Mouse (Mus musculus) neutrophil, adult 5-6 weeks (primary cell): ENCODE results near the gene Fam20a. TPM values are rescaled to one million over a fixed set of nuclear protein-coding genes. Genes with fewer than 3 reads are reported as not detected.
"Not testable (repeated sequence)": the region's sequence is repeated elsewhere in the genome, so short reads cannot be mapped to it uniquely, and the experiment has no call there.

ENCODE experiments used
- ATAC-seq: fragments of 151-379, 151-347 bp; 2 replicates; pipeline ENCODE4 v1.8.0; 2017; ENCODE audit warnings: mild to moderate bottlenecking, moderate TSS enrichment; ENCODE audit not compliant: insufficient number of reproducible peaks, poor library complexity, low FRiP score, severe bottlenecking; ENCODE audit errors: extremely low read depth
- total RNA-seq: library from RNA; stranded (forward); fragments of 200-1000 nt; gene quantifications from 2 replicates; pipeline ENCODE4 v1.2.3, GENCODE M21; 2017

The Fam20a gene
- total RNA-seq, 1 experiment from 2014 or later = not detected

DNA sequence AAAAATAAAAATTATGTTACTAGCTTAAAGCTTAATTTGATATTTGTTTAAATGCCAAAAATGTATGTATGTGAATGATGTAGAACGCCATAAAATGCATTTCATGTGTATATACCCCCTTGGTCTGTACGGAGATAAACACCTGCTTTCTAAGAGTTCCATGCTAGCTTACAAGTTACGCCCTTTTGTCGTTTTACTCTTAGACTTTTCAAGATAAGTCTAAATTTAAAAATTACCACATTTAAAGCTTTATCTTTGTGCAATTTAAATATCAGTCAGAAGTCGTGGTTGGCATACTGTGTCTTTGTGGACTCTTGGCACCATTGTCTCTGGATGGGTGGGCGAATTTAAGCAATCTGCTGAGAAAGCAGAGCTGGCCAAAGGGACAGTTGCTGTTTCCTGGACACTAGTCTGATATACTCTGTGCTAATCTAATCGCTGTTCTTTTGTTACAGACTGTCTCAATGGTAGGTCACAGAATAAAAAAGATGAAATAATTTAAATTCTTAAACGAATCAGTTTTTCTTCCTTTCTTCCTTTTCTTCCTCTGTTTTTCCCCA lies 52.9 kb downstream of the Fam20a start:
- no peak for ATAC-seq

DNA sequence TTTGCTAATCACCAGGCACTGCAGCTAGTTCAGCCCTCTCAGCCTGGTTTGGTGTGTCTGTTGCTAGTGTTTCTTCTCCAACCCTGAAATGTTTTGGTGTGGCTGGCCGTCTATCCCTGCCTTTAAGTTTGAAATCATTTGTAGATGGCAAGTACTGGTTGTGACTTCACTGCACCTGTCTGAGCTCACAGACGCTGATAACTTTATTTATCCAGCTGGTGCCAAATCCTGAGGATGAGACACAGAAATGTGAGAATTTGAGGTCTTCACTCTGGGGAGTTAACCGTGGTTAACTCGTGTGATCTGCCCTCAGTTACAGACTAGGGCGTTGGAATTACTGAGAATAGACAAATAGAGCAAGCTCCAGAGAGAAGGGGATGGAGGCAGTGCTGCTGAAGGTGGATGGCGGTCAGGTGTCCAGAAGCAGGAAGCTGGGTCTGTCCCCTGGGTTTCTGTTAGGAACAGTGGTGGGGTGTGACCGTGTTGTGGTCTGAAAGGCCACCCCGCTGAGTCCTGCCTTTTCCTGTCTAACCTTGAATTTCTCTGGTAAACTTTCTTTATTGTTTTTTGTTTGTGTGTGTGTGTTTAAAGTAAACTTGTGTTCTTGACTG lies 53.9 kb downstream of the Fam20a start:
- ATAC-seq = no peak

DNA sequence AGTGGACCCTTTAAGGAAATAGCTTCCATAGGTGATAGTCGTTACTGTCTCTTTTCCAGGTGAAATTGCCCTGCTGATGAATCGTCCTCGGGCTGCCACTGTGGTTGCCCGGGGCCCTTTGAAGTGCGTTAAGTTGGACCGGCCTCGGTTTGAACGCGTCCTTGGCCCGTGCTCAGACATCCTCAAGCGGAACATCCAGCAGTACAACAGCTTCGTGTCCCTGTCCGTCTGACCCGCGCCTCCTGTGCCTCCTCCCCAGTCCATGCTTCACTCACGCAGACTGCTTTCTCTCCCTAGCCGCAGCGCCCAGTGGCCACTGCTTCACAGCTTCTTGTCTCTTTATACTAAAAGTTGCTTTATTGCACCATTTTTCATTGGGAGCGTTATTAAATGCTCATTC lies 54.7 kb downstream of the Fam20a start:
- no peak for ATAC-seq

DNA sequence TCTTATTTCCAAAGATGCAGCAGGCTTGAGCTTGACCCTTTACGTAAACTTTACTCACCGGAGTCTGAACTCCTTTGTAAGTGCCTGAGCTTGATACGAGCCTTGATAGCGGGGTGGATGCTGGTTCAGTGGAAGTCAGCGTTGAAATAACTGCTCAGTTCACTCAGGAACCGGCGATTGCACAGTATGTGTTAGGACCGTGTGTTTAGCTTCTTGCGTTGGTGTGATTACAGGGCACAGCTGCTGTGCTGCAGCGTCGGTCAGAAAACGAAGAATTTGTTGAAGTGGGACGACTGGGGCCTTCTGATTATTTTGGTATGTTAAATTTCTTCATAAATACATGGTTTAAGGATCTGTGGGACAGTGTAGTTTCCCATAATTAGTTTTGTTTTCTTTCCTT lies 55.7 kb downstream of the Fam20a start:
- no peak for ATAC-seq

DNA sequence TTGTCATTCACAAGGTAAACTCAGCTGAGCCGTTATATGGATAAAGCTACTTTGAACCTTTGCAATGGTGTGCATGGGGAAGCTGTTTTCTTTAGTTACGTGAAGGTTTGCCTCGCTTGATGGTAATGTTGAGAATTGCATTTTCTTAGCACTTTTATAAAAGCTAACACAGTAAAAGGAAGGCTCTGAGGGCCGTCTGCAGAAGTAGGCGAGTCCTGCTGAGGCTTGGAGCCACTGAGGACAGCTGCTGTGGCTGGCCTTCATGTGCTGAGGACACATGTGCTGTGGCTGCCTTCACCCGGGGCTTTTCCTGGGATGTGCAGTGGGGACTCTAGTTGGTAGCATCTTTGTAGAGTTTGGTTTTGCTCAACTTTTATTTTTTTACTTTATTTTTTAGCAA lies 56.7 kb downstream of the Fam20a start:
- ATAC-seq = no peak

DNA sequence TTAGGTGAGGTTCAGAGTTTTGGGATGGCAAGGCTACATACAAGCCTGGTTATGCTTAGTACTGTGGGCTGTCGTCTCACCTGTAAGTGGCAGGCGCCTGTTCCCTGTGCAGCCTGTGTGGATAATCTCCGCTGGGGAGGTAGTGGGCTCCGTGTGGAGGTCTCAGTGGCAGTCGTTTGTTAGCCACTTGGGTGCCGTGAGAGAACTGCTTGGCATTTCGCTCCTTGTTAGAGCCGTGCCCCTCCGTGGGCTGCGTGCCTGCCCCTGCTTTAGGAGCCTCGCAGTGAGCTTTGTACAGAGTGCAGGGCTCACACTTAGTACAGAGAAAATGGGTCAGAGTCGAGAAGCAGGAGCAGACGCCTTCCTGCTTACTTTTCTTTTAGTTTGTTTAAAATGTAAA lies 57.8 kb downstream of the Fam20a start:
- ATAC-seq = no peak

DNA sequence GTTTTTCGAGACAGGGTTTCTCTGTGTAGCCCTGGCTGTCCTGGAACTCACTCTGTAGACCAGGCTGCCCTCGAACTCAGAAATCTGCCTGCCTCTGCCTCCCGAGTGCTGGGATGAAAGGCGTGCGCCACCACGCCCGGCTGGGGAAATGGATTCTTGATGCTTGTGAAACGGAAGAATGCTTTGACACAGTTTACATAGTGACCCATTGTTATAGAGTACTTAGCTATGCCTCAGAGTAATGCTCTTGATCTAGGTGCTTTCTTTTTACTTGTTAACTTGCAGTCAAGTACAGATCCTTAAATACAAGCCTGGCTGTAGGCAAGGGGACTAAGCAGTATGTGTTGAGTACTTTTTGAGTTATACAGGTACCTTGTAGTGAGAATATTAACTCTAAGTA lies 61.6 kb downstream of the Fam20a start:
- ATAC-seq = not testable (repeated sequence)

DNA sequence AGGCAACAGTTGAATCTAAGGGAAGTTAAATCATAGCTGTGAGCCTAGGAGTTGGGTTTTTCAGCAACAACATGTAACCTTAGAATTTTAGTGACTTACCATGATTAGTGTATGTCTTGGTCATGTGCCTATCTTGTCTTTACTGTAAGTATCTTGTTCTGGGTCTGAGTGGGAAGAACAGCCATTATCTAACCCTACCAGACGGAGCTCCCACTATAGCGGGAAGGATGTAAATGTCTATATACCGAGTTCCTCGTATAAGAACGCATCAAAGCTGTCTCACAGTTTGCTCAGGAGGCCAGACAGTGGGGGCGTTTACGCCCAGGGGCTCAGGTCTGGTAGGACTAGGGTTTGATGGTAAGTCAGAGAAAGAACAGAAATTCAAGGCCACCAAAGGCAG lies 65.8 kb downstream of the Fam20a start:
- no peak for ATAC-seq

DNA sequence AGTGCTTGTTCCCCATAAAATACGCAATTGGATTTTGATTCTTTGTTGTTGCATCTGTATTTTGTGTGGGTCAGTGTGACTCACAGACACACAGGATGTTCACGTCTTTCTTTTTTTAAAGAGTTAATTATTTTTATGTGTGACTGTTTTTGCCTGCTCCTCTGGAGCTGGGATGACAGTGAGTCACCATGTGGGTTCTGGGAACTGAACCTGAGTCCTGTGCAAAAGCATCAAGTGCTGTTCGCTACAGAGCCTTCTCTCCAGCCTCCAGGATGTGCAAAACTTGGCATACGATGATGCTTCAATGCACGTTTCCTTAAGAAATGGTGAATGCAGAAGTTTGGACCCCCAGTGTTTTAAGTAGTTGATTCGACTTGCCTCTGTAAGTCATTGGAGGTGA lies 67.5 kb downstream of the Fam20a start:
- ATAC-seq = no peak

DNA sequence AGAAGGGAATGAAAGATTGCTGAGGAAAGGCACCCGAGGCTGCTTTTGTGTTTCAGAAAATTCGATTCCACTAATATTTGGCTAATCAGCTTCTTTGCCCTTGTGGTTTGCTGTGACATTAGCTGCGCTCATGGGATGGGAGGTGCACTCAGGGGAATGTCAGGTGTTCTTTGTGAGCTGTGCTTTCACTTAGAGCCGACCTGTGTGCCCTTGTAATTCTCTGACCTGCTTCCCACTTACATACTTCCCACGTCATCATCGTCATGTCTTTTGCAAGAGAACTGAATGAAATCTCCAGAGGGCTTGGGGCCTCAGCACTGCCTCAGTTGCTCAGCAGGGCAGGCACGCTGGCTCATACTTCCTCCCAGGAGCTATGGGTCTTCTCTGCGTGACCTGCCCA lies 68.9 kb downstream of the Fam20a start:
- no peak for ATAC-seq

DNA sequence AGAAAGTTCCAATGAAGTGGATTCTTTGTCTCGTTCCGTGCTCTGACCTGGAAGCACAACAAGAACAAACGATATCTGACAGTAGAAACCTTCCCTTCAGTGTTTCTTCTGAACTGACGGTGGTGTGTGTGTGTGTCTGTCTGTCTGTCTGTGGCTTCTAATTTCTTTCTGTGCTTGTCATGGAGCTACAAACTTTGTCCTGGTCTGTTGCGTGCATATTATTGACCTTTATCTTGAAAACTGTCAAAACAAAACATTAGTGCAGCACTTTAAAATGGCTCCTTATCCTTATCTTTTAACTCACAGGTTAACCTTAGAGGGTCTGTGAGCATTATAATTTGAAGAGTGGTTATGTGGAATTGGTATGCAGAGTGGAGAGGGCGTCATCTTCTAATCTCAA lies 69.6 kb downstream of the Fam20a start:
- ATAC-seq = no peak

DNA sequence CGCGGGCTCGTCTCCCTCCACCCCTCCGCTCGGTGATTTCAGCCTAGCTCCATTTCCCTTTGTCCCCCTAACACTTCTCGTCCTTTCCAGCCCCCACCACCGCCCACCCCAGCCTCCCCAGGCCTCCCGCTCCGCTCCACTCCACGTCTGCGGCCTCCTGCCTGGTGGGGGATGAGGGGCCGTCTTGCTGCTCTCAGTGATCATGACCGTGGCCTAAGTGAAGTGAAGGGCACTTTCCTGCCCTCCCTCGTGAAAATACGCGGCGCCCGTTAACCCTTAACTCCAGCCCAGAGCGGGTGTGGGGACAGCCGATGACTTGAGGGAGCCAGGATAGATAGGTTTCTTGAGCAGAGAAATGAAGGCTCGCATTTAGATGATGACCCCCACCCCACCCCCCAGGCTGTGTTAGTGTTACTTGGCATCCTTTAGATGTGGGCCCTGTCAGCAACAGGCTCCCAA lies 70.5 kb downstream of the Fam20a start:
- ATAC-seq = no peak

DNA sequence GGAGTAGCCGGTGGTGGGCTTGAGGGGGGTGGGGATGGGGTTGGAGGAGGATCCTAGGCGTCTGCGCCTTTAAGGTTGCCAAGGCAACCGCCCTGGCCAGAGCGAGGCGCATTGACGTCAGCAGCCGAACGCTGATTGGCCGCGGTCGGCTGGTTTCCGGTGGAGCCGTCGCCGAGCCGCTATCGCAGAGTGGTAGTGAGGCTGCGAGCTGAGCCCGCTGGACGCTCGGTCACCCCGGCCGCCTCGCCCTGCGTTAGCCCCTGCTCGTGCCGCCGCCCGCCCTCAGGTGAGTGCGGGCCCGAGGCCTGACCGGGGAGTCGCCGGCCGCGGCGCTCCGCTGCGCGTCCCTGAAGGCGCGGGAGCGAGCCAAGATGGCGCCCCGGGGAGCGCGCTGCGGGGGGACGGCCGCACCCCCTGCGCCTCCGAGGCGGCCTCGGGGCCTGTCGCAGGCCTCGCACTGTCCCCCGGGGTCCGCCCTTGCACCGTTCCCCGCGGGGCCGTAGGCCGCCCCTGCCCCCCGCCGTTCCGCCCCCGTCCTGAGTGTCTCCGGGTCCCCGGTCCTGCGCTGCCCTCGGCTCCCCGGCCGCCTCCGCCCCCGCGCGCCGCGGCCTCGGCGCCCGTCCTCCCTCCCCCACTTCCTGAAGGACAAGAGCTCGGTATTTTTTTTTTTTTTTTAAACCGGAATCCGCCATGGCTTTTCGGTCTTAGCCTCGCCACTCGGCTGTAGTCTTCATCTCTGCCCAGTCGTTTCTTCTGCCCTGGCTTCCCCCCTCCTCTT lies 71.1 kb downstream of the Fam20a start:
- peak; percentile 88 for ATAC-seq

DNA sequence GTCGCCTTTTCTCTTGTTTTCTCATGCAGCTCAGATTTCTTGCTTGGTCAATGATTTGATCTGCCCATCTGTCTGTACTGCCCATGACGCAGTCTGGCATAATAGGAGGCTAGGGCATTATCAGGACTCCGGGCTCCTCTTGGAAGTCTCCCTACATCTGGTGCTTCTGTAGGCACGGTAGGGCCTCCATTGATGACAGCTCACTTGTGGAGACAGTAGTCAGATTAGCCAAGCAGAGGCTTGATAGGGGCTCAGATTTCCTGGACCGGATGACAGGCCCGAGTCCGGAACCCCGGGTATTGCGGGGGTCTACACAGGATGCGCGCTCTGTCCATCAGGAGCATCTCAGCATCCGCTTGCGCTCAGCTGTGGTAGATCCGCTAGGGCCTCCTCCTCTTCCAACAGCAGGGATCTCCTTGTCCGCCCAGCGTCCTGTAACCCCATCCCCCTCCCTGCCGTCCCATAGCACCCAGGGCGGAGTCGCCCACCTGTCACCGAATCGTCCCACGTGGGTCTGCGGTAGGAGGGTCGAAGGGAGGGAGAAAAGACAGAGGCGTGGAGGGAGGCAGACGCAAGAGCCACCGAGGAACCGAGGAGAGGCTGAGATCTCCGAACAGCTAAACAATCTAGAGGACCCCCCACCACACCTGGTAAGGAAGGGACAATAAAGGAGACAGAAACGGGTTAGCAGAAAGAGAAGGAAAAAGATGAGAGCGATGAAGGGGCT lies 71.9 kb downstream of the Fam20a start:
- peak; percentile 63 for ATAC-seq

DNA sequence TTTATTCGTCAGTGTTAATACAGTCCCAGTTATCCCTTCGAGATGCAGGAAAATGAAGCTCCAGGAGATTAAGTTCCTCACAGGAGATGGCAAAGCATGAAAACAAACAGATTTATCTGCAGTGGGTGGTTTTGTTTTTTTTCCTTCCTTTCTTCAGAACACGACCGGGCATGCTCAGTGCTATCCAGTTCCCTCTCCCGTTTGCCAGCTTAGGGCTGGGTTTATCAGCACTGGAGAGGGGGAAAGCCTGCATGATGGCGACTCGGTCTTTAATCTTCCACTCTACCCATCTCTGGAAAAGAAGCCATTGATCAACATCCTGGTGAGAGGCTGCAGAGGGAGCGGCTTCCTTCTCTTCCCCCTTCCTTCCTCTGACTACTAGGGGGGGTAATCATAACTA lies 72.9 kb downstream of the Fam20a start, which contains the start of gene Prkar1a:
Prkar1a (plus strand) TSS at position 200 of the 400 bp plus-strand sequence.
- no peak for ATAC-seq

DNA sequence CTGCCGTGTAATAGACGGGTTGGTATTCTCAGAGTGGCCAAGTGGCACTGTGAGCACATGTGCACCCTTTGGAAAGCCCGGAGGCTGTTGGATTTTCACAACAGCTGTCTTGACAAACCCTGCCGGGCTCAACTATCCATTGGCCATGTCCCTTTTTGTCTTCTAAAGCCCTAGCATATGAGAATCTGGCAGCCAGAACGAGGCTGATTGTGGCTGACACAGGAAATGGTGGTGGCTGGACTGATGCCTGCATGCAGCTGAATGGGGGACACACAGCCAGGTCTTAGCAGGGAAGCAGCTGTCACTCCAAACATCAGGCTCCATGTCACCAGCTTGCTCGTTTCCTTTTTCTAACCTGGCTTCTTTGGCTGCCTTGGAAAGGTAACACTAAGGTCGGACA lies 73.6 kb downstream of the Fam20a start:
- no peak for ATAC-seq

DNA sequence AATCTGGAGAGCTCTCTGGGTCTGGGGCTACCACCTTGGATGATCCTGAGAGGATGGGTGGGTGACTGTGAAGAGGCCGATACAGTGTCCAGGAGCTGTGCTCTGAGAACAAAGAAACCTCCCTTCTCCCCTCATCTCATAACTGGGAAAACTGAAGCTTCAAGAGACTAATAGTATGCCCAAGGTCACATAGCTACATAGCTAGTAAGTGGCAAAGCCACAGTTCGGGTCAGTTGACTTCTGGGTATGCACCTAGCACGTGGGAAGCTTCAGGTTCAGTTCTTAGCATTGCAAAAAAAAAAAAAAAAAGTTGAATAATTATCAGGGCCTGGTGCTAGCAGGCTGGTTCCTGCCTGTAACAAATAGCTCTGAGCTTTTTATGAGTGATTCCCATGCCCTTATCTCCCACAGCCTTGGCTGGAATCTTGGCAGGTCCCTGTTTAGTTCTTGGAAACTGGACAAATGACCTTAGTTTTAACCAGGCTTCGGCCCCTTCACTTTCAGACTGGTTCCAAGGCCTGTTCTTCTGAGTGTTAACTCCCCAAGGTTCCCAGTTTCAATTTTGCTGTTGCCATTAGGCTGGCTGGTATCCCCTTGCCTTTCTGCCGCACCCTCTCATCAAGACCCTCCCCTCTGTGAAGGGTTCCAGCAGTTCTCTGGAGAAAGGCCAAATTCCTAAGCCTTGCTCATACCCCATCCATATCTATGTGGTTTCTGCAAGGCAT lies 80.4 kb downstream of the Fam20a start:
- no peak for ATAC-seq

DNA sequence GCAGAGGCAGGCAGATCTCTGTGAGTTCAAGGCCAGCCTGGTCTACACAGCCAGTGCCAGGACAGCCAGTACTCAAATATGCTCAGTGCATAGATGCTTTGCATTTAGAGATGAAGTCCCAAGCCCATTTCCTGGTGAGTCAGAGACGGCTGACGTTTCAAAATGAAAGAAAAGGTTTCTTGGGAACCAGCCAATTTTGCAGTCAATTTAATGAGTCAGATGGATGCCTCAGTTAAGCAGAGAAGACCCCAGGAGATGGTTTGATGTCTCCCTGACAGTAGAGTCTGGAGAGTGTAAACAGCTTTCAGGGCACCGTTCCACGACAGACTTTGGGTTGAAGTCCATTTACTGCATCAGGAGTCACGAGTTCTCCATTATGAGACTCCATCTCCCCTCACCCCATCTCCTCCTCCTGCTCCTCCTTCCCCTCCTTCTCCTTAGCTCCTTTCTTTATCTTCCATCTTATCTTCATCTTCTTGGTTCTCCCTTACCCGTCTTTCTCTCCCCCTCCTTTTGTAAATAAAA lies 86.1 kb downstream of the Fam20a start:
- no peak for ATAC-seq

DNA sequence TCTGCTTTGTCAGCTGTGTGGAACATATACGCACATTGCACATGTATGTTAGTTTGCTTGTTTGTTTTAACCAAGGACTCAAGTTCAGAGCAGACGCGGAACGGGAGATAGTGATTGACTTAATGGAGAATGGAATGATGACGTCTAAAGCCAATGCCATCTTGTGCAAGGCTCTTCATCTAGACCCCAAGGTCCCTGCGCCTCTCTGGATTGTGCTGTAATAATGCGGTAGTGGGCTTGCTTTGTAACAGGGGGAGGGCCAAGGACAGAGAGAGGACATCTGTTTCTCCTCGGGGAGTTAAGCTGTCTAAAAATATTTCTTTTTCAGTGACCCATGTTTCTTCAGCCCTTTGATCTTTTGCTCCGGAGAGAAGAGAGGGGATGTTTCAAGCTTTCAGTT lies 87.2 kb downstream of the Fam20a start:
- no peak for ATAC-seq
